Mouse (Mus musculus): ENCODE results near the gene Hjurp. TPM values are rescaled to one million over a fixed set of nuclear protein-coding genes. Genes with fewer than 3 reads are reported as not detected.
"Not testable (repeated sequence)": the region's sequence is repeated elsewhere in the genome, so short reads cannot be mapped to it uniquely, and the experiment has no call there.

Gene Hjurp
- polyA plus RNA-seq, 1 experiment from 2014 or later, result 182 TPM

- H3K4me1 ChIP-seq (replicated peaks; ENCODE audit: control insufficient read depth, insufficient read depth, low read length); H3K4me3 ChIP-seq (ENCODE audit: low read depth, low read length); H3K27me3 ChIP-seq (replicated peaks; ENCODE audit: control insufficient read depth, insufficient read depth, low read length); H3K4me2 ChIP-seq (ENCODE audit: low read length); H3K27ac ChIP-seq (ENCODE audit: low read depth); ATAC-seq (replicated peaks; ENCODE audit: low FRiP score, low TSS enrichment, low read depth); H3K9ac ChIP-seq (ENCODE audit: low read length); H3K36me3 ChIP-seq (ENCODE audit: control insufficient read depth, insufficient read depth, low read length): not testable (repeated sequence)
- peaks cover 29% of the 10 kb centered on the region for H3K9me3 ChIP-seq (ENCODE audit: control insufficient read depth, low read length)
- DNase-seq (ENCODE audit: low spot score), result peak; percentile 52
These were observed 54.4 kb downstream of the Hjurp start for GRCm38 (mm10) chr1:88223011-88223515.

- H3K27me3 ChIP-seq (replicated peaks; ENCODE audit: control insufficient read depth, insufficient read depth, low read length), result no peaks in the 10 kb centered on the region
- no peaks in the 10 kb centered on the region for H3K4me1 ChIP-seq (replicated peaks; ENCODE audit: control insufficient read depth, insufficient read depth, low read length)
- H3K36me3 ChIP-seq (ENCODE audit: control insufficient read depth, insufficient read depth, low read length), result no peaks in the 10 kb centered on the region
- no peak overlapping the region for H3K4me2 ChIP-seq (ENCODE audit: low read length)
- peaks cover 26% of the 10 kb centered on the region for H3K9me3 ChIP-seq (ENCODE audit: control insufficient read depth, low read length)
- no peak overlapping the region for H3K27ac ChIP-seq (ENCODE audit: low read depth)
- WGBS, result 48% methylated on average over 2 of the region's 2 CpGs
- ATAC-seq (replicated peaks; ENCODE audit: low FRiP score, low TSS enrichment, low read depth) (no peak), DNase-seq (ENCODE audit: low spot score) (no peak)
- H3K9ac ChIP-seq (ENCODE audit: low read length), result no peak overlapping the region
- no peak overlapping the region for H3K4me3 ChIP-seq (ENCODE audit: low read depth, low read length)
These were observed 55.2 kb downstream of the Hjurp start for GRCm38 (mm10) chr1:88222216-88222615.

GRCm38 (mm10) chr1:88220336-88220735 lies 57.1 kb downstream of the Hjurp start:
- Histone ChIP-seq H3K27me3 (replicated peaks; ENCODE audit: control insufficient read depth, insufficient read depth, low read length) (no peaks in the 10 kb centered on the region), H3K9ac (ENCODE audit: low read length) (no peak overlapping the region), H3K4me3 (ENCODE audit: low read depth, low read length) (no peak overlapping the region), H3K4me2 (ENCODE audit: low read length) (no peak overlapping the region), H3K4me1 (replicated peaks; ENCODE audit: control insufficient read depth, insufficient read depth, low read length) (no peaks in the 10 kb centered on the region), H3K36me3 (ENCODE audit: control insufficient read depth, insufficient read depth, low read length) (no peaks in the 10 kb centered on the region), H3K9me3 (ENCODE audit: control insufficient read depth, low read length) (peaks cover 20% of the 10 kb centered on the region), H3K27ac (ENCODE audit: low read depth) (no peak overlapping the region)
- peak; percentile 64 for DNase-seq (ENCODE audit: low spot score)
- no peak for ATAC-seq (replicated peaks; ENCODE audit: low FRiP score, low TSS enrichment, low read depth)

GRCm38 (mm10) chr1:88219054-88219453 lies 58.4 kb downstream of the Hjurp start:
- H3K27me3 ChIP-seq (replicated peaks; ENCODE audit: control insufficient read depth, insufficient read depth, low read length), result no peaks in the 10 kb centered on the region
- no peak for ATAC-seq (replicated peaks; ENCODE audit: low FRiP score, low TSS enrichment, low read depth)
- H3K4me1 ChIP-seq (replicated peaks; ENCODE audit: control insufficient read depth, insufficient read depth, low read length), result no peaks in the 10 kb centered on the region
- H3K36me3 ChIP-seq (ENCODE audit: control insufficient read depth, insufficient read depth, low read length), result no peaks in the 10 kb centered on the region
- H3K4me3 ChIP-seq (ENCODE audit: low read depth, low read length), result no peak overlapping the region
- WGBS, result 22% methylated on average over 1 of the region's 1 CpGs
- no peak overlapping the region for H3K9ac ChIP-seq (ENCODE audit: low read length)
- peaks cover 30% of the 10 kb centered on the region for H3K9me3 ChIP-seq (ENCODE audit: control insufficient read depth, low read length)
- DNase-seq (ENCODE audit: low spot score), result peak; percentile 58
- H3K27ac ChIP-seq (ENCODE audit: low read depth), result no peak overlapping the region
- H3K4me2 ChIP-seq (ENCODE audit: low read length), result no peak overlapping the region

- Histone ChIP-seq H3K27ac (ENCODE audit: low read depth) (no peak overlapping the region), H3K4me3 (ENCODE audit: low read depth, low read length) (no peak overlapping the region), H3K4me2 (ENCODE audit: low read length) (no peak overlapping the region), H3K36me3 (ENCODE audit: control insufficient read depth, insufficient read depth, low read length) (no peaks in the 10 kb centered on the region), H3K9ac (ENCODE audit: low read length) (no peak overlapping the region), H3K4me1 (replicated peaks; ENCODE audit: control insufficient read depth, insufficient read depth, low read length) (no peaks in the 10 kb centered on the region), H3K27me3 (replicated peaks; ENCODE audit: control insufficient read depth, insufficient read depth, low read length) (no peaks in the 10 kb centered on the region), H3K9me3 (ENCODE audit: control insufficient read depth, low read length) (peaks cover 34% of the 10 kb centered on the region)
- no peak for ATAC-seq (replicated peaks; ENCODE audit: low FRiP score, low TSS enrichment, low read depth)
- WGBS, result 50% methylated on average over 4 of the region's 4 CpGs
- peak; percentile 50 for DNase-seq (ENCODE audit: low spot score)
These were observed 58.8 kb downstream of the Hjurp start for GRCm38 (mm10) chr1:88218591-88218990.

- Histone ChIP-seq H3K4me2 (ENCODE audit: low read length) (no peak overlapping the region), H3K9me3 (ENCODE audit: control insufficient read depth, low read length) (peaks cover 39% of the 10 kb centered on the region), H3K4me3 (ENCODE audit: low read depth, low read length) (no peak overlapping the region), H3K36me3 (ENCODE audit: control insufficient read depth, insufficient read depth, low read length) (no peaks in the 10 kb centered on the region), H3K27me3 (replicated peaks; ENCODE audit: control insufficient read depth, insufficient read depth, low read length) (no peaks in the 10 kb centered on the region), H3K4me1 (replicated peaks; ENCODE audit: control insufficient read depth, insufficient read depth, low read length) (no peaks in the 10 kb centered on the region), H3K27ac (ENCODE audit: low read depth) (no peak overlapping the region), H3K9ac (ENCODE audit: low read length) (no peak overlapping the region)
- no peak for ATAC-seq (replicated peaks; ENCODE audit: low FRiP score, low TSS enrichment, low read depth)
- peak; percentile 57 for DNase-seq (ENCODE audit: low spot score)
- WGBS, result 71% methylated on average over 9 of the region's 9 CpGs
These were observed 59.4 kb downstream of the Hjurp start for GRCm38 (mm10) chr1:88218051-88218450.

- 40% methylated on average over 3 of the region's 3 CpGs for WGBS
- Histone ChIP-seq H3K4me1 (replicated peaks; ENCODE audit: control insufficient read depth, insufficient read depth, low read length) (no peaks in the 10 kb centered on the region), H3K27ac (ENCODE audit: low read depth) (no peak overlapping the region), H3K9me3 (ENCODE audit: control insufficient read depth, low read length) (peaks cover 44% of the 10 kb centered on the region), H3K4me2 (ENCODE audit: low read length) (no peak overlapping the region), H3K4me3 (ENCODE audit: low read depth, low read length) (no peak overlapping the region), H3K9ac (ENCODE audit: low read length) (no peak overlapping the region), H3K36me3 (ENCODE audit: control insufficient read depth, insufficient read depth, low read length) (no peaks in the 10 kb centered on the region), H3K27me3 (replicated peaks; ENCODE audit: control insufficient read depth, insufficient read depth, low read length) (no peaks in the 10 kb centered on the region)
- DNase-seq (ENCODE audit: low spot score) (peak; percentile 52), ATAC-seq (replicated peaks; ENCODE audit: low FRiP score, low TSS enrichment, low read depth) (no peak)
These were observed 59.9 kb downstream of the Hjurp start for GRCm38 (mm10) chr1:88217576-88217975.

GRCm38 (mm10) chr1:88217144-88217543 lies 60.3 kb downstream of the Hjurp start:
- DNase-seq (ENCODE audit: low spot score), result no peak

GRCm38 (mm10) chr1:88216551-88216950 lies 60.9 kb downstream of the Hjurp start:
- Histone ChIP-seq H3K4me3 (ENCODE audit: low read depth, low read length) (no peak overlapping the region), H3K27me3 (replicated peaks; ENCODE audit: control insufficient read depth, insufficient read depth, low read length) (no peaks in the 10 kb centered on the region), H3K27ac (ENCODE audit: low read depth) (no peak overlapping the region), H3K9me3 (ENCODE audit: control insufficient read depth, low read length) (peaks cover 50% of the 10 kb centered on the region), H3K36me3 (ENCODE audit: control insufficient read depth, insufficient read depth, low read length) (no peaks in the 10 kb centered on the region), H3K4me2 (ENCODE audit: low read length) (no peak overlapping the region), H3K9ac (ENCODE audit: low read length) (no peak overlapping the region), H3K4me1 (replicated peaks; ENCODE audit: control insufficient read depth, insufficient read depth, low read length) (no peaks in the 10 kb centered on the region)
- ATAC-seq (replicated peaks; ENCODE audit: low FRiP score, low TSS enrichment, low read depth) (no peak), DNase-seq (ENCODE audit: low spot score) (no peak)
- 61% methylated on average over 2 of the region's 2 CpGs for WGBS

More at GRCm38 (mm10) chr1:88217144-88217543, 60.3 kb downstream of the Hjurp start:
- no peaks in the 10 kb centered on the region for H3K27me3 ChIP-seq (replicated peaks; ENCODE audit: control insufficient read depth, insufficient read depth, low read length)
- no peak overlapping the region for H3K27ac ChIP-seq (ENCODE audit: low read depth)
- H3K4me1 ChIP-seq (replicated peaks; ENCODE audit: control insufficient read depth, insufficient read depth, low read length), result no peaks in the 10 kb centered on the region
- no peaks in the 10 kb centered on the region for H3K36me3 ChIP-seq (ENCODE audit: control insufficient read depth, insufficient read depth, low read length)
- H3K9ac ChIP-seq (ENCODE audit: low read length), result no peak overlapping the region
- H3K4me2 ChIP-seq (ENCODE audit: low read length), result no peak overlapping the region
- no peak overlapping the region for H3K4me3 ChIP-seq (ENCODE audit: low read depth, low read length)
- ATAC-seq (replicated peaks; ENCODE audit: low FRiP score, low TSS enrichment, low read depth), result no peak
- H3K9me3 ChIP-seq (ENCODE audit: control insufficient read depth, low read length), result peaks cover 47% of the 10 kb centered on the region
- WGBS, result 62% methylated on average over 2 of the region's 2 CpGs

Data from intestine, embryonic 14.5 days (tissue).